In genomic region chr6:22292056-22292455, GRCm38 (mm10) we compare ENCODE assay signal across 33 mouse cellular contexts. TPM values are rescaled to one million over a fixed set of nuclear protein-coding genes. Genes with fewer than 3 reads are reported as not detected.
A peak's percentile ranks its signal among the peaks of the same experiment; 100 is the strongest.
DNase-seq lines count a peak whose midpoint lies in the region; ATAC-seq lines count a peak whose summit lies in the region.
"Had no signal": no experiment of that assay in that cellular context is flagged by ENCODE, and none has a peak within 500 bp of the region (broad histone marks: within the 10 kb centered on the region; RNA-seq: fewer than 3 reads in every experiment).

No protein-coding gene starts in this region.

- H3K9ac ChIP-seq in hindbrain, embryonic 11.5 days (ENCODE audit: low read depth, low read length), result no peak overlapping the region
- H3K9ac ChIP-seq in hindbrain, embryonic 12.5 days, result no peak overlapping the region
- H3K9ac ChIP-seq: embryonic facial prominence, embryonic 15.5 days; forebrain, embryonic 13.5 days; heart, embryonic 12.5 days; hindbrain, embryonic 15.5 days; limb, embryonic 15.5 days; liver, embryonic 14.5 days; lung, embryonic 15.5 days; midbrain, embryonic 12.5 days; neural tube, embryonic 13.5 days had no signal

- no peak for ATAC-seq in hindbrain, embryonic 11.5 days (ENCODE audit: low FRiP score)
- ATAC-seq in hindbrain, embryonic 12.5 days (ENCODE audit: low FRiP score), result no peak
- ATAC-seq: forebrain, embryonic 13.5 days; inflammation-experienced regulatory T-cells, adult 6 months had no signal

- H3K4me3 ChIP-seq in hindbrain, embryonic 11.5 days (ENCODE audit: low read depth, low read length), result no peak overlapping the region
- no peak overlapping the region for H3K4me3 ChIP-seq in hindbrain, embryonic 12.5 days
- H3K4me3 ChIP-seq: embryonic facial prominence, embryonic 15.5 days; forebrain, embryonic 13.5 days; gastrocnemius, adult 2 months; heart, adult 2 months; heart, embryonic 12.5 days; hindbrain, embryonic 15.5 days; layer of hippocampus, adult 2 months; limb, embryonic 15.5 days; lung, embryonic 15.5 days; midbrain, embryonic 12.5 days; neural tube, embryonic 13.5 days had no signal

- H3K9me3 ChIP-seq in hindbrain, embryonic 11.5 days (ENCODE audit: control insufficient read depth, low read length), result no peaks in the 10 kb centered on the region
- no peaks in the 10 kb centered on the region for H3K9me3 ChIP-seq in hindbrain, embryonic 12.5 days (replicated peaks)
- H3K9me3 ChIP-seq: embryonic facial prominence, embryonic 15.5 days; forebrain, embryonic 13.5 days; heart, embryonic 12.5 days; hindbrain, embryonic 15.5 days; limb, embryonic 15.5 days; lung, embryonic 15.5 days; midbrain, embryonic 12.5 days; neural tube, embryonic 13.5 days had no signal

- 35% methylated on average over 4 of the region's 4 CpGs for WGBS in hindbrain, embryonic 11.5 days
- 35% methylated on average over 4 of the region's 4 CpGs for WGBS in hindbrain, embryonic 12.5 days

- H3K27ac ChIP-seq in hindbrain, embryonic 11.5 days (ENCODE audit: low read depth, low read length), result no peak overlapping the region
- H3K27ac ChIP-seq in hindbrain, embryonic 12.5 days, result no peak overlapping the region
- H3K27ac ChIP-seq: embryonic facial prominence, embryonic 15.5 days; forebrain, embryonic 13.5 days; gastrocnemius, adult 2 months; heart, adult 2 months; hindbrain, embryonic 15.5 days; layer of hippocampus, adult 2 months; limb, embryonic 15.5 days; liver, embryonic 14.5 days; lung, embryonic 15.5 days; midbrain, embryonic 12.5 days; neural tube, embryonic 13.5 days had no signal

- DNase-seq in hindbrain, embryonic 11.5 days (ENCODE audit: low spot score), result peak; percentile 22
- DNase-seq in 3T3-L1 (ENCODE audit: low read depth, low spot score) (peak; percentile 20), 416B (ENCODE audit: low read depth) (peak; percentile 17), ZHBTc4 (ENCODE audit: low read depth, low spot score) (peak; percentile 12)
- DNase-seq in left cerebral cortex, adult 18-20 months (ENCODE audit: low spot score in 2 of 2), result no peak
- DNase-seq in adrenal gland, adult (ENCODE audit: inconsistent age in 2 of 2, low spot score in 1 of 2), result no peak
- DNase-seq: adrenal gland, postnatal 25 days; cerebellum, adult 18-20 months; cerebellum, postnatal 10 days; gastrocnemius, adult 2 months; gastrocnemius, postnatal 36 days; heart, adult 2 months; heart, postnatal 4 days; kidney, adult 11 months; kidney, postnatal 36 days; thymus, postnatal 4 days had no signal

- peaks cover 10% of the 10 kb centered on the region; the same call in 1 of the 2 replicates for H3K4me1 ChIP-seq in hindbrain, embryonic 11.5 days (replicated peaks; ENCODE audit: control insufficient read depth, insufficient read depth, low read length)
- H3K4me1 ChIP-seq in hindbrain, embryonic 12.5 days, result peaks cover 23% of the 10 kb centered on the region

- no peaks in the 10 kb centered on the region for H3K36me3 ChIP-seq in hindbrain, embryonic 11.5 days (ENCODE audit: control insufficient read depth, insufficient read depth, low read length)
- H3K36me3 ChIP-seq in hindbrain, embryonic 12.5 days, result no peaks in the 10 kb centered on the region
- H3K36me3 ChIP-seq: embryonic facial prominence, embryonic 15.5 days; heart, embryonic 12.5 days; hindbrain, embryonic 15.5 days; limb, embryonic 15.5 days; lung, embryonic 15.5 days; midbrain, embryonic 12.5 days; neural tube, embryonic 13.5 days had no signal

- peaks cover 38% of the 10 kb centered on the region for H3K27me3 ChIP-seq in hindbrain, embryonic 11.5 days (ENCODE audit: control insufficient read depth, insufficient read depth, low read length)
- peaks cover 52% of the 10 kb centered on the region for H3K27me3 ChIP-seq in hindbrain, embryonic 12.5 days

- H3K4me2 ChIP-seq in hindbrain, embryonic 11.5 days (replicated peaks; ENCODE audit: low read depth, low read length), result no peak overlapping the region
- no peak overlapping the region for H3K4me2 ChIP-seq in hindbrain, embryonic 12.5 days (replicated peaks)
- H3K4me2 ChIP-seq: embryonic facial prominence, embryonic 15.5 days; forebrain, embryonic 13.5 days; heart, embryonic 12.5 days; hindbrain, embryonic 15.5 days; limb, embryonic 15.5 days; lung, embryonic 15.5 days; midbrain, embryonic 12.5 days; neural tube, embryonic 13.5 days had no signal

RNA-seq across cellular contexts. Expression of gene Wnt16, which starts 4.0 kb away (rescaled TPM):
- polyA plus RNA-seq in hindbrain, embryonic 11.5 days (2014; fragmentation: Nextera tagmentation; extraction: Ambion mirVana), result 0.32 and 0.37 TPM in 2 replicates
- polyA plus RNA-seq in hindbrain, embryonic 12.5 days (2016; fragmentation: Nextera tagmentation; extraction: Ambion mirVana), result 0.74 and 0.93 TPM in 2 replicates
- total RNA-seq in left cerebral cortex, adult 18-20 months (2021), result 1 to 10 TPM in 1 of 2 experiments, under 1 TPM in 1; 0.94 to 2.4 TPM
- total RNA-seq: adrenal gland, adult 18-20 months; adrenal gland, postnatal 25 days; common myeloid progenitor, adult 5-6 weeks; megakaryocyte, adult 5-6 weeks had no signal
- polyA plus RNA-seq: forebrain, embryonic 13.5 days; testis, adult 2 months; thymus, postnatal 0 days had no signal

Comparison
In these comparisons a context has a peak if more than half of its experiments do, and no peak if none do; other contexts are left out.
1. DNase-seq: peak in hindbrain, embryonic 11.5 days (single experiment), 3T3-L1 (single experiment), 416B (single experiment) and ZHBTc4 (single experiment); none in left cerebral cortex, adult 18-20 months (0 of 2) and adrenal gland, adult (0 of 2).